Mouse (Mus musculus): ENCODE data around the gene Narf. TPM values are rescaled to one million over a fixed set of nuclear protein-coding genes. Genes with fewer than 3 reads are reported as not detected.

The Narf gene
- polyA plus RNA-seq, 1 experiment from 2014 or later = 93.1 TPM

- H3K9me3 ChIP-seq (replicated peaks; ENCODE audit: control insufficient read depth, low read length, poor library complexity, severe bottlenecking) = no peaks in the 10 kb centered on the region
- peaks cover 11% of the 10 kb centered on the region; the same call in 1 of the 2 replicates for H3K4me1 ChIP-seq (ENCODE audit: control insufficient read depth, insufficient read depth, low read length)
- no peak for ATAC-seq
- peak overlapping the region; percentile 91 for H3K9ac ChIP-seq (ENCODE audit: low read depth, low read length)
- H3K4me2 ChIP-seq (ENCODE audit: low read length) = peak overlapping the region; percentile 67
- H3K27ac ChIP-seq (ENCODE audit: low read length) = peak overlapping the region; percentile 93
- peak overlapping the region; percentile 79 for H3K4me3 ChIP-seq (ENCODE audit: low read depth, low read length)
- 2% methylated on average over 5 of the region's 5 CpGs for WGBS
- peaks cover 5% of the 10 kb centered on the region; the same call in 1 of the 2 replicates for H3K36me3 ChIP-seq (ENCODE audit: control insufficient read depth, insufficient read depth, low read length)
- H3K27me3 ChIP-seq (ENCODE audit: control insufficient read depth, insufficient read depth, low read depth, low read length) = no peaks in the 10 kb centered on the region
Measured at GRCm38 (mm10) chr11:121203859-121204160, 33.2 kb upstream of the Narf start.

- WGBS = under 1% methylated on average over 66 of the region's 70 CpGs
- peak within 1 kb of the TSS; percentile 91 for H3K9ac ChIP-seq (ENCODE audit: low read depth, low read length)
- peak; percentile 97 for ATAC-seq
- H3K9me3 ChIP-seq (replicated peaks; ENCODE audit: control insufficient read depth, low read length, poor library complexity, severe bottlenecking) = no peaks in the 10 kb centered on the region
- peak within 1 kb of the TSS; percentile 67 for H3K4me2 ChIP-seq (ENCODE audit: low read length)
- H3K27me3 ChIP-seq (ENCODE audit: control insufficient read depth, insufficient read depth, low read depth, low read length) = no peaks in the 10 kb centered on the region
- H3K4me3 ChIP-seq (ENCODE audit: low read depth, low read length) = peak within 1 kb of the TSS; percentile 79
- H3K4me1 ChIP-seq (ENCODE audit: control insufficient read depth, insufficient read depth, low read length) = peaks cover 11% of the 10 kb centered on the region; the same call in 1 of the 2 replicates
- peak within 1 kb of the TSS; percentile 93 for H3K27ac ChIP-seq (ENCODE audit: low read length)
- H3K36me3 ChIP-seq (ENCODE audit: control insufficient read depth, insufficient read depth, low read length) = peaks cover 5% of the 10 kb centered on the region; the same call in 1 of the 2 replicates
Measured at GRCm38 (mm10) chr11:121204161-121205006, 32.7 kb upstream of the Narf start, which contains the start of the genes Hexdc and Ogfod3. Gene Hexdc, plus strand, starts transcription at chr11:121204433. Gene Ogfod3, minus strand, starts transcription at chr11:121204711.

- no peaks in the 10 kb centered on the region for H3K27me3 ChIP-seq (ENCODE audit: control insufficient read depth, insufficient read depth, low read depth, low read length)
- H3K4me1 ChIP-seq (ENCODE audit: control insufficient read depth, insufficient read depth, low read length) = no peaks in the 10 kb centered on the region
- no peak overlapping the region for H3K4me3 ChIP-seq (ENCODE audit: low read depth, low read length)
- H3K9ac ChIP-seq (ENCODE audit: low read depth, low read length) = no peak overlapping the region
- H3K4me2 ChIP-seq (ENCODE audit: low read length) = no peak overlapping the region
- ATAC-seq = no peak
- H3K9me3 ChIP-seq (replicated peaks; ENCODE audit: control insufficient read depth, low read length, poor library complexity, severe bottlenecking) = no peaks in the 10 kb centered on the region
- H3K27ac ChIP-seq (ENCODE audit: low read length) = no peak overlapping the region
- peaks cover 52% of the 10 kb centered on the region for H3K36me3 ChIP-seq (ENCODE audit: control insufficient read depth, insufficient read depth, low read length)
- WGBS = 92% methylated on average over 3 of the region's 3 CpGs
Measured at GRCm38 (mm10) chr11:121216831-121217230, 20.2 kb upstream of the Narf start.

GRCm38 (mm10) chr11:121219776-121220175 is 17.3 kb upstream of the Narf start:
- H3K9ac ChIP-seq (ENCODE audit: low read depth, low read length) = no peak overlapping the region
- ATAC-seq = no peak
- no peaks in the 10 kb centered on the region for H3K27me3 ChIP-seq (ENCODE audit: control insufficient read depth, insufficient read depth, low read depth, low read length)
- no peak overlapping the region for H3K27ac ChIP-seq (ENCODE audit: low read length)
- H3K4me2 ChIP-seq (ENCODE audit: low read length) = no peak overlapping the region
- H3K4me3 ChIP-seq (ENCODE audit: low read depth, low read length) = no peak overlapping the region
- peaks cover 73% of the 10 kb centered on the region for H3K36me3 ChIP-seq (ENCODE audit: control insufficient read depth, insufficient read depth, low read length)
- no peaks in the 10 kb centered on the region for H3K9me3 ChIP-seq (replicated peaks; ENCODE audit: control insufficient read depth, low read length, poor library complexity, severe bottlenecking)
- WGBS = 91% methylated on average over 11 of the region's 11 CpGs
- no peaks in the 10 kb centered on the region for H3K4me1 ChIP-seq (ENCODE audit: control insufficient read depth, insufficient read depth, low read length)

GRCm38 (mm10) chr11:121220771-121221170 is 16.3 kb upstream of the Narf start:
- H3K27ac ChIP-seq (ENCODE audit: low read length) = no peak overlapping the region
- no peaks in the 10 kb centered on the region for H3K4me1 ChIP-seq (ENCODE audit: control insufficient read depth, insufficient read depth, low read length)
- 92% methylated on average over 5 of the region's 5 CpGs for WGBS
- H3K9me3 ChIP-seq (replicated peaks; ENCODE audit: control insufficient read depth, low read length, poor library complexity, severe bottlenecking) = no peaks in the 10 kb centered on the region
- H3K27me3 ChIP-seq (ENCODE audit: control insufficient read depth, insufficient read depth, low read depth, low read length) = no peaks in the 10 kb centered on the region
- H3K4me2 ChIP-seq (ENCODE audit: low read length) = no peak overlapping the region
- H3K9ac ChIP-seq (ENCODE audit: low read depth, low read length) = no peak overlapping the region
- no peak overlapping the region for H3K4me3 ChIP-seq (ENCODE audit: low read depth, low read length)
- H3K36me3 ChIP-seq (ENCODE audit: control insufficient read depth, insufficient read depth, low read length) = peaks cover 77% of the 10 kb centered on the region
- ATAC-seq = no peak

GRCm38 (mm10) chr11:121221321-121222010 is 15.6 kb upstream of the Narf start:
- H3K36me3 ChIP-seq (ENCODE audit: control insufficient read depth, insufficient read depth, low read length) = peaks cover 71% of the 10 kb centered on the region
- no peak overlapping the region for H3K4me2 ChIP-seq (ENCODE audit: low read length)
- 92% methylated on average over 6 of the region's 6 CpGs for WGBS
- no peaks in the 10 kb centered on the region for H3K27me3 ChIP-seq (ENCODE audit: control insufficient read depth, insufficient read depth, low read depth, low read length)
- no peak overlapping the region for H3K9ac ChIP-seq (ENCODE audit: low read depth, low read length)
- no peak overlapping the region for H3K27ac ChIP-seq (ENCODE audit: low read length)
- H3K9me3 ChIP-seq (replicated peaks; ENCODE audit: control insufficient read depth, low read length, poor library complexity, severe bottlenecking) = no peaks in the 10 kb centered on the region
- H3K4me3 ChIP-seq (ENCODE audit: low read depth, low read length) = no peak overlapping the region
- ATAC-seq = no peak
- no peaks in the 10 kb centered on the region for H3K4me1 ChIP-seq (ENCODE audit: control insufficient read depth, insufficient read depth, low read length)

GRCm38 (mm10) chr11:121228129-121229017 is 8.7 kb upstream of the Narf start:
- Histone ChIP-seq H3K4me3 (ENCODE audit: low read depth, low read length) (peak overlapping the region; percentile 79), H3K27ac (ENCODE audit: low read length) (peak overlapping the region; percentile 77), H3K9ac (ENCODE audit: low read depth, low read length) (peak overlapping the region; percentile 77), H3K9me3 (replicated peaks; ENCODE audit: control insufficient read depth, low read length, poor library complexity, severe bottlenecking) (no peaks in the 10 kb centered on the region), H3K27me3 (ENCODE audit: control insufficient read depth, insufficient read depth, low read depth, low read length) (no peaks in the 10 kb centered on the region), H3K4me2 (ENCODE audit: low read length) (peak overlapping the region; percentile 64), H3K36me3 (ENCODE audit: control insufficient read depth, insufficient read depth, low read length) (peaks cover 17% of the 10 kb centered on the region), H3K4me1 (ENCODE audit: control insufficient read depth, insufficient read depth, low read length) (peaks cover 23% of the 10 kb centered on the region)
- no peak for ATAC-seq
- WGBS = 23% methylated on average over 21 of the region's 21 CpGs

- H3K4me1 ChIP-seq (ENCODE audit: control insufficient read depth, insufficient read depth, low read length) = peaks cover 23% of the 10 kb centered on the region
- H3K9ac ChIP-seq (ENCODE audit: low read depth, low read length) = peak within 1 kb of the TSS; percentile 77
- H3K27me3 ChIP-seq (ENCODE audit: control insufficient read depth, insufficient read depth, low read depth, low read length) = no peaks in the 10 kb centered on the region
- ATAC-seq = peak; percentile 90
- H3K4me2 ChIP-seq (ENCODE audit: low read length) = peak within 1 kb of the TSS; percentile 64
- H3K36me3 ChIP-seq (ENCODE audit: control insufficient read depth, insufficient read depth, low read length) = peaks cover 10% of the 10 kb centered on the region
- H3K9me3 ChIP-seq (replicated peaks; ENCODE audit: control insufficient read depth, low read length, poor library complexity, severe bottlenecking) = no peaks in the 10 kb centered on the region
- peak within 1 kb of the TSS; percentile 79 for H3K4me3 ChIP-seq (ENCODE audit: low read depth, low read length)
- peak within 1 kb of the TSS; percentile 77 for H3K27ac ChIP-seq (ENCODE audit: low read length)
- WGBS = under 1% methylated on average over 23 of the region's 23 CpGs
Measured at GRCm38 (mm10) chr11:121229018-121229439, 8.0 kb upstream of the Narf start, which contains the start of gene Cybc1. Gene Cybc1, minus strand, starts transcription at chr11:121229322.
